ENCODE assay signal across 11 mouse cellular contexts in genomic region chr1:130508030-130508956, GRCm38 (mm10). TPM values are rescaled to one million over a fixed set of nuclear protein-coding genes. Genes with fewer than 3 reads are reported as not detected.
DNase-seq lines count a peak whose midpoint lies in the region; ATAC-seq and TF ChIP-seq lines count a peak whose summit lies in the region.
"Had no signal": no experiment of that assay in that cellular context is flagged by ENCODE, and none has a peak within 500 bp of the region (broad histone marks: within the 10 kb centered on the region; RNA-seq: fewer than 3 reads in every experiment).

No protein-coding gene starts in this region.

- H3K27ac ChIP-seq in embryonic facial prominence, embryonic 11.5 days (replicated peaks; ENCODE audit: low read depth, low read length): no peak overlapping the region
- no peak overlapping the region for H3K27ac ChIP-seq in embryonic facial prominence, embryonic 10.5 days (replicated peaks)
- peak overlapping the region; percentile 41; the same call in 1 of the 2 replicates for H3K27ac ChIP-seq in limb, embryonic 14.5 days (replicated peaks; ENCODE audit: low read depth, low read length)
- peak overlapping the region; percentile 42; the same call in 1 of the 2 replicates for H3K27ac ChIP-seq in stomach, postnatal 0 days (replicated peaks)
- H3K27ac ChIP-seq in midbrain, embryonic 11.5 days (ENCODE audit: low read depth, low read length): no peak overlapping the region
- H3K27ac ChIP-seq: midbrain, embryonic 10.5 days had no signal

- no peaks in the 10 kb centered on the region for H3K36me3 ChIP-seq in embryonic facial prominence, embryonic 11.5 days (replicated peaks; ENCODE audit: control insufficient read depth, insufficient read depth, low read depth, low read length)
- H3K36me3 ChIP-seq in embryonic facial prominence, embryonic 10.5 days (replicated peaks): no peaks in the 10 kb centered on the region
- no peaks in the 10 kb centered on the region for H3K36me3 ChIP-seq in limb, embryonic 14.5 days (ENCODE audit: control insufficient read depth, insufficient read depth, low read length)
- H3K36me3 ChIP-seq in stomach, postnatal 0 days (ENCODE audit: control insufficient read depth, insufficient read depth, low read length): no peaks in the 10 kb centered on the region
- no peaks in the 10 kb centered on the region for H3K36me3 ChIP-seq in midbrain, embryonic 11.5 days (ENCODE audit: control insufficient read depth, insufficient read depth, low read length)
- H3K36me3 ChIP-seq: midbrain, embryonic 10.5 days had no signal

- ATAC-seq in embryonic facial prominence, embryonic 11.5 days (replicated peaks; ENCODE audit: insufficient number of reproducible peaks, low FRiP score, low TSS enrichment, low read depth): no peak
- ATAC-seq in limb, embryonic 14.5 days (ENCODE audit: low FRiP score, low read depth): no peak
- ATAC-seq in stomach, postnatal 0 days (ENCODE audit: low FRiP score, low TSS enrichment): peak; percentile 54
- ATAC-seq in midbrain, embryonic 11.5 days (ENCODE audit: low FRiP score): no peak

- peak; percentile 12 for DNase-seq in embryonic facial prominence, embryonic 11.5 days (ENCODE audit: low spot score)
- DNase-seq in embryonic facial prominence, embryonic 10.5 days (ENCODE audit: low spot score): no peak
- DNase-seq in thymus, postnatal 14 days: peak; percentile 6
- no peak for DNase-seq in thymus, postnatal 4 days
- DNase-seq in limb, embryonic 14.5 days (ENCODE audit: low spot score): peak; percentile 53
- DNase-seq in stomach, postnatal 0 days (ENCODE audit: low spot score): no peak
- no peak for DNase-seq in midbrain, embryonic 11.5 days (ENCODE audit: low spot score, missing footprints)
- DNase-seq in kidney, adult 11 months: no peak
- DNase-seq: adrenal gland, postnatal 14 days; layer of hippocampus, postnatal 36 days had no signal

- no peak for TF ChIP-seq EP300 in stomach, postnatal 0 days (optimal IDR thresholded peaks at IDR 0.05)

- no peak overlapping the region for H3K4me2 ChIP-seq in embryonic facial prominence, embryonic 11.5 days (ENCODE audit: low read depth, low read length)
- no peak overlapping the region for H3K4me2 ChIP-seq in limb, embryonic 14.5 days (replicated peaks; ENCODE audit: low read depth, low read length, severe bottlenecking)
- H3K4me2 ChIP-seq in stomach, postnatal 0 days (replicated peaks; ENCODE audit: low read depth): no peak overlapping the region
- H3K4me2 ChIP-seq in midbrain, embryonic 11.5 days: no peak overlapping the region

- no peaks in the 10 kb centered on the region for H3K9me3 ChIP-seq in embryonic facial prominence, embryonic 11.5 days (replicated peaks; ENCODE audit: control insufficient read depth, low read length)
- no peaks in the 10 kb centered on the region for H3K9me3 ChIP-seq in embryonic facial prominence, embryonic 10.5 days
- no peaks in the 10 kb centered on the region for H3K9me3 ChIP-seq in limb, embryonic 14.5 days (ENCODE audit: control insufficient read depth, low read length)
- H3K9me3 ChIP-seq in stomach, postnatal 0 days (ENCODE audit: control insufficient read depth, low read length): no peaks in the 10 kb centered on the region
- no peaks in the 10 kb centered on the region for H3K9me3 ChIP-seq in midbrain, embryonic 11.5 days (ENCODE audit: control insufficient read depth, low read length)
- H3K9me3 ChIP-seq: midbrain, embryonic 10.5 days had no signal

- no peak for TF ChIP-seq POLR2A in limb, embryonic 14.5 days (IDR thresholded peaks at IDR 0.05; ENCODE audit: borderline replicate concordance, extremely low read depth, insufficient read depth, insufficient read length)

- no peak overlapping the region for H3K9ac ChIP-seq in embryonic facial prominence, embryonic 11.5 days (replicated peaks; ENCODE audit: low read length)
- no peak overlapping the region for H3K9ac ChIP-seq in limb, embryonic 14.5 days (ENCODE audit: low read depth, low read length, severe bottlenecking)
- H3K9ac ChIP-seq in stomach, postnatal 0 days (ENCODE audit: low read length): no peak overlapping the region
- no peak overlapping the region for H3K9ac ChIP-seq in midbrain, embryonic 11.5 days (ENCODE audit: low read length)

- no peak overlapping the region for H3K4me3 ChIP-seq in embryonic facial prominence, embryonic 11.5 days (ENCODE audit: low read depth, low read length)
- no peak overlapping the region for H3K4me3 ChIP-seq in embryonic facial prominence, embryonic 10.5 days
- H3K4me3 ChIP-seq in limb, embryonic 14.5 days (replicated peaks; ENCODE audit: low read length): no peak overlapping the region
- no peak overlapping the region for H3K4me3 ChIP-seq in stomach, postnatal 0 days (ENCODE audit: low read depth, low read length)
- H3K4me3 ChIP-seq in midbrain, embryonic 11.5 days (ENCODE audit: low read depth, low read length): no peak overlapping the region
- H3K4me3 ChIP-seq: midbrain, embryonic 10.5 days had no signal

- TF ChIP-seq CTCF in stomach, postnatal 0 days (IDR thresholded peaks at IDR 0.05; ENCODE audit: low read depth): no peak

- WGBS in embryonic facial prominence, embryonic 11.5 days: 73% methylated on average over 6 of the region's 6 CpGs
- 74% methylated on average over 6 of the region's 6 CpGs for WGBS in embryonic facial prominence, embryonic 10.5 days
- WGBS in limb, embryonic 14.5 days: 40% methylated on average over 6 of the region's 6 CpGs
- 40% methylated on average over 6 of the region's 6 CpGs for WGBS in stomach, postnatal 0 days
- 72% methylated on average over 6 of the region's 6 CpGs for WGBS in midbrain, embryonic 11.5 days

- H3K4me1 ChIP-seq in embryonic facial prominence, embryonic 11.5 days (ENCODE audit: control insufficient read depth, insufficient read depth, low read length): no peaks in the 10 kb centered on the region
- no peaks in the 10 kb centered on the region for H3K4me1 ChIP-seq in embryonic facial prominence, embryonic 10.5 days
- peaks cover 24% of the 10 kb centered on the region for H3K4me1 ChIP-seq in limb, embryonic 14.5 days (ENCODE audit: control insufficient read depth, insufficient read depth, low read length)
- H3K4me1 ChIP-seq in stomach, postnatal 0 days (replicated peaks; ENCODE audit: control insufficient read depth, insufficient read depth): peaks cover 2% of the 10 kb centered on the region; the same call in 1 of the 2 replicates
- no peaks in the 10 kb centered on the region for H3K4me1 ChIP-seq in midbrain, embryonic 11.5 days (ENCODE audit: control insufficient read depth, insufficient read depth, low read length)
- H3K4me1 ChIP-seq: midbrain, embryonic 10.5 days had no signal

- no peaks in the 10 kb centered on the region for H3K27me3 ChIP-seq in embryonic facial prominence, embryonic 11.5 days (ENCODE audit: control insufficient read depth, insufficient read depth, low read length)
- no peaks in the 10 kb centered on the region for H3K27me3 ChIP-seq in embryonic facial prominence, embryonic 10.5 days (replicated peaks; ENCODE audit: low read depth, poor library complexity, severe bottlenecking)
- no peaks in the 10 kb centered on the region for H3K27me3 ChIP-seq in limb, embryonic 14.5 days (ENCODE audit: control insufficient read depth, insufficient read depth, low read length)
- H3K27me3 ChIP-seq in stomach, postnatal 0 days (ENCODE audit: control insufficient read depth, insufficient read depth, low read length): no peaks in the 10 kb centered on the region
- no peaks in the 10 kb centered on the region for H3K27me3 ChIP-seq in midbrain, embryonic 11.5 days (ENCODE audit: control insufficient read depth, insufficient read depth, low read length)

RNA-seq across cellular contexts. Expression of gene Cd55, which starts 45.7 kb away (rescaled TPM):
- polyA plus RNA-seq in embryonic facial prominence, embryonic 11.5 days (2014; fragmentation: Nextera tagmentation; extraction: Ambion mirVana): 4.3 and 5.2 TPM in 2 replicates
- polyA plus RNA-seq in embryonic facial prominence, embryonic 10.5 days (2016; fragmentation: Nextera tagmentation; extraction: Ambion mirVana): 2.1 and 3.6 TPM in 2 replicates
- polyA plus RNA-seq in limb, embryonic 14.5 days (2012; rRNA removed): 10.6 and 12.8 TPM in 2 replicates
- 12.5 and 14.6 TPM in 2 replicates for polyA plus RNA-seq in limb, embryonic 14.5 days (2014; fragmentation: Nextera tagmentation; extraction: Ambion mirVana)
- 39.9 and 44.6 TPM in 2 replicates for polyA plus RNA-seq in stomach, postnatal 0 days (2015; fragmentation: Nextera tagmentation; extraction: Ambion mirVana)
- polyA plus RNA-seq in midbrain, embryonic 11.5 days (2014; fragmentation: Nextera tagmentation; extraction: Ambion mirVana): 2.8 and 4.6 TPM in 2 replicates

Comparison
In these comparisons a context has a peak if more than half of its experiments do, and no peak if none do; other contexts are left out.
1. DNase-seq: peak in embryonic facial prominence, embryonic 11.5 days (single experiment), thymus, postnatal 14 days (single experiment) and limb, embryonic 14.5 days (single experiment); none in embryonic facial prominence, embryonic 10.5 days (single experiment), thymus, postnatal 4 days (single experiment), stomach, postnatal 0 days (single experiment), midbrain, embryonic 11.5 days (single experiment) and kidney, adult 11 months (single experiment).
2. H3K27ac ChIP-seq: peak in limb, embryonic 14.5 days (single experiment) and stomach, postnatal 0 days (single experiment); none in embryonic facial prominence, embryonic 11.5 days (single experiment), embryonic facial prominence, embryonic 10.5 days (single experiment) and midbrain, embryonic 11.5 days (single experiment).